Comparison of ENCODE assay signal across 7 mouse cellular contexts in the genomic region with DNA sequence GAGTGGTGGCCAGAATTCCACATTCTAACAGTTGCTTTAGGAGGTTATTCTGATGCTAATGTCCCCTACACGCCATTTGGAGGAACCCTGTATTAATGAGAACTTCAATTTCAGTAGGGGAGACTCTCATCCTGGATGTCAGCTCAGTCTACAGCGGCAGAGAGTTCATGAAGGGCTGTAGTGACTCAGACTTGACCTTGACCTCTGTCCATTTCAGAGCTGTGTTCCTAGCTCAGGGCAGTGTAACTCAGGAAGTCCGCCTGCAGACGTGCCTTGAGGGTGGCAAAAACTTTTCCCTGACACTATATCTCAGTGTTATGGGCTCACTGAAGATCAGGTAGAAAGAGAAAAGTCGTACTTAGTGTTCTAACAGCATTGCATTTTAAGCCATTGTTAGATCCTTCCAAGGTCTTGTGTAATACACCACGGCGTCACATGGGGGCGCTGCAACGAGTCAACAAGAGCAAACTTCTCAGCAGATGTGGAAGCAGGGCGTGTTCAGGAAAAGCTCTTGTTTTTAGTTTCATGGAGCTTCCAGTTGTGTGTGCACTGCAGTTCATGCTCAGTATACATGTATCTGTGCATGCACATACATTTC.
DNase-seq lines count a peak whose midpoint lies in the region; ATAC-seq and TF ChIP-seq lines count a peak whose summit lies in the region.

No protein-coding gene starts in this region.

- TF ChIP-seq EP300 in heart, postnatal 0 days (IDR thresholded peaks at IDR 0.05; ENCODE audit: low read depth): no peak

- peaks cover 8% of the 10 kb centered on the region for H3K4me1 ChIP-seq in neural tube, embryonic 15.5 days
- H3K4me1 ChIP-seq in heart, postnatal 0 days (ENCODE audit: control insufficient read depth, insufficient read depth): peaks cover 18% of the 10 kb centered on the region; the same call in 1 of the 2 replicates

- no peaks in the 10 kb centered on the region for H3K27me3 ChIP-seq in neural tube, embryonic 15.5 days (replicated peaks)
- no peaks in the 10 kb centered on the region for H3K27me3 ChIP-seq in heart, postnatal 0 days (ENCODE audit: control insufficient read depth, insufficient read depth, low read length)

- 51% methylated on average over 10 of the region's 10 CpGs for WGBS in neural tube, embryonic 15.5 days
- WGBS in heart, postnatal 0 days: 46% methylated on average over 10 of the region's 10 CpGs

- no peak overlapping the region for H3K4me2 ChIP-seq in neural tube, embryonic 15.5 days
- no peak overlapping the region for H3K4me2 ChIP-seq in heart, postnatal 0 days (ENCODE audit: low read depth, low read length)

- no peak for ATAC-seq in neural tube, embryonic 15.5 days (ENCODE audit: low FRiP score)
- ATAC-seq in heart, postnatal 0 days (ENCODE audit: insufficient read depth, low read depth): 0 out of 2 replicates have a peak, but pooled peaks have one; percentile 51

- peak; percentile 58 for TF ChIP-seq CTCF in heart, postnatal 0 days (IDR thresholded peaks at IDR 0.05; ENCODE audit: low read depth)

- H3K27ac ChIP-seq in neural tube, embryonic 15.5 days (replicated peaks): no peak overlapping the region
- H3K27ac ChIP-seq in heart, postnatal 0 days (ENCODE audit: low read depth): no peak overlapping the region

- intact Hi-C loops in left cerebral cortex, postnatal 25 days (cut with DNase I): no loop called here

- no peaks in the 10 kb centered on the region for H3K9me3 ChIP-seq in neural tube, embryonic 15.5 days (replicated peaks)
- H3K9me3 ChIP-seq in heart, postnatal 0 days (replicated peaks; ENCODE audit: control insufficient read depth, low read length): no peaks in the 10 kb centered on the region

- peak; percentile 57 for DNase-seq in neural tube, embryonic 10.5 days (ENCODE audit: extremely low spot score, low spot score)
- peak; percentile 26 to 53 for DNase-seq in adrenal gland, adult 18-20 months (ENCODE audit: low spot score in 2 of 2)
- peak; percentile 36 to 64 for DNase-seq in cerebellum, postnatal 25 days
- peak; percentile 44 for DNase-seq in heart, postnatal 0 days (ENCODE audit: low spot score)
- DNase-seq in left cerebral cortex, postnatal 25 days (ENCODE audit: low spot score in 2 of 2): peak; percentile 15 to 37
- DNase-seq in right cerebral cortex, postnatal 4 days: peak; percentile 65

- no peak overlapping the region for H3K9ac ChIP-seq in neural tube, embryonic 15.5 days (replicated peaks)
- no peak overlapping the region for H3K9ac ChIP-seq in heart, postnatal 0 days (replicated peaks; ENCODE audit: low read depth, low read length)

- H3K4me3 ChIP-seq in neural tube, embryonic 15.5 days (replicated peaks): no peak overlapping the region
- no peak overlapping the region for H3K4me3 ChIP-seq in heart, postnatal 0 days (ENCODE audit: low read depth, low read length)

- no peaks in the 10 kb centered on the region for H3K36me3 ChIP-seq in neural tube, embryonic 15.5 days
- no peaks in the 10 kb centered on the region for H3K36me3 ChIP-seq in heart, postnatal 0 days (replicated peaks; ENCODE audit: control insufficient read depth, insufficient read depth, low read length)
